Mouse (Mus musculus) intestine, embryonic 14.5 days (tissue): ENCODE results near the gene Jade1. TPM values are rescaled to one million over a fixed set of nuclear protein-coding genes. Genes with fewer than 3 reads are reported as not detected.

Source experiments
- ATAC-seq: fragments of 200-750 bp; cut with Nextera tagmentation; replicated peaks from 2 replicates; pipeline ENCODE4 v1.8.0; 2017; ENCODE audit warnings: low read depth, moderate number of reproducible peaks, moderate TSS enrichment, moderate library complexity; ENCODE audit not compliant: low FRiP score, low TSS enrichment
- DNase-seq: peaks from one replicate; pipeline ENCODE4 v3.0.0-alpha.2; 2018; ENCODE audit warnings: low spot score
- H3K27ac ChIP-seq: fragments of 300-500 bp; sonication (generic); 2 replicates; pipeline ENCODE4 v1.5.1; 2014; ENCODE audit warnings: low read depth, mild to moderate bottlenecking, control low read depth
- H3K27me3 ChIP-seq: fragments of 300-500 bp; sonication (generic); replicated peaks from 2 replicates; pipeline ENCODE4 v1.6.1; 2014; ENCODE audit warnings: low read length, control low read depth; ENCODE audit not compliant: control insufficient read depth, insufficient read depth
- H3K36me3 ChIP-seq: fragments of 300-500 bp; sonication (generic); 2 replicates; pipeline ENCODE4 v1.6.1; 2014; ENCODE audit warnings: low read length, control low read depth; ENCODE audit not compliant: control insufficient read depth, insufficient read depth
- H3K4me1 ChIP-seq: fragments of 300-500 bp; sonication (generic); replicated peaks from 2 replicates; pipeline ENCODE4 v1.6.1; 2014; ENCODE audit warnings: low read length, control low read depth, mixed read lengths; ENCODE audit not compliant: control insufficient read depth, insufficient read depth
- H3K4me2 ChIP-seq: fragments of 300-500 bp; sonication (generic); 2 replicates; pipeline ENCODE4 v1.6.1; 2014; ENCODE audit warnings: low read length
- H3K4me3 ChIP-seq: fragments of 300-500 bp; sonication (generic); 2 replicates; pipeline ENCODE4 v1.5.1; 2014; ENCODE audit warnings: low read depth, low read length, control low read depth, mixed read lengths
- H3K9ac ChIP-seq: fragments of 300-500 bp; sonication (generic); 2 replicates; pipeline ENCODE4 v1.6.1; 2014; ENCODE audit warnings: mild to moderate bottlenecking, low read length
- H3K9me3 ChIP-seq: fragments of 300-500 bp; sonication (generic); 2 replicates; pipeline ENCODE4 v1.6.1; 2016; ENCODE audit warnings: low read length, control low read depth; ENCODE audit not compliant: control insufficient read depth
- WGBS: fragments of 180-500 bp; shearing (Covaris S2); extraction: QIAGEN DNeasy Blood & Tissue Kit; methylation state at CpG from one replicate; pipeline ENCODE4 v1.1.7; 2014; 5-methylcytosine and 5-hydroxymethylcytosine counted together
- polyA plus RNA-seq: library from polyadenylated mRNA; unstranded; fragments of >200 nt; fragmentation: Nextera tagmentation; extraction: Ambion mirVana; gene quantifications from 2 replicates; pipeline ENCODE4 v1.2.1, GENCODE M21; 2014

The Jade1 gene
- polyA plus RNA-seq, 1 experiment from 2014 or later: 21.0 TPM

DNA sequence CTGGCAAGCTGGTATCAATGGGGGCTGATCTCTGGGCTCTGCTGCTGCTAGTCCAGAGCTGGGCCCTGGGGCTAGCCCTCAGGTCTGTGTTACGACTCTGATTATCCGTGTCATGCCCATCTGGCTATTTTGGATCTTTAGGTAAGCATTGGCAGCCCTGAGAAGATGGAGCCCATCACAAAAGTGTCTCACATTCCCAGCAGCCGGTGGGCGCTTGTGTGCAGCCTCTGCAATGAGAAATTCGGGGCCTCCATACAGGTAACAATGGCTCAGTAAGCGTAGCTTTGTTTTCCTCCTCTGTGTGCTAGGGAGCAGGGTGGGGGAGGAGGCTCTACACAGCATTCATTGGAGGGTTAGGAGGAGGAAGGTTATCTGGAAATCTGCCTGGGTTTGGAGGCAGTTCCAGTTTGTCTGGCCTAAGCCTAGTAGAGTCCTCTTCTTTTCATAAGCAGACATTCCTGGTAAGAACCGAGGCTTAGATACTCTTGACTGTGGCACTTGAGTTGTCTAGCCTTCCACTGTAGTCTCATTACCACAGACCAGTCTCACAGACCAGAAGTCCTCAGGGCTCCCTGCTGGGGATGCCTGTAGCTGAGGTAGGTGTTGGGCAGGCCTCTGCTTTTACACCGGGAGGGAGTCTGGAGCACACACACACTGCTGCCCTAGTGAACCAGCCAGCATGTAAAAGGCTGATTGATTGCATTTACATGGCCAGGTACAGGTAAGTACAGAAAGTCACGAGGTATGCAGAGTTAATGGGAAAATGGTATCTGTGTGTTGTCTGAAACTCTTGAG, 45.9 kb downstream of the Jade1 start:
- Histone ChIP-seq H3K4me3 (no peak overlapping the region), H3K4me1 (no peaks in the 10 kb centered on the region), H3K27me3 (no peaks in the 10 kb centered on the region), H3K36me3 (peaks cover 52% of the 10 kb centered on the region), H3K27ac (no peak overlapping the region), H3K9ac (no peak overlapping the region), H3K9me3 (no peaks in the 10 kb centered on the region), H3K4me2 (no peak overlapping the region)
- WGBS: 89% methylated on average over 9 of the region's 9 CpGs
- ATAC-seq (no peak), DNase-seq (peak; percentile 47)

DNA sequence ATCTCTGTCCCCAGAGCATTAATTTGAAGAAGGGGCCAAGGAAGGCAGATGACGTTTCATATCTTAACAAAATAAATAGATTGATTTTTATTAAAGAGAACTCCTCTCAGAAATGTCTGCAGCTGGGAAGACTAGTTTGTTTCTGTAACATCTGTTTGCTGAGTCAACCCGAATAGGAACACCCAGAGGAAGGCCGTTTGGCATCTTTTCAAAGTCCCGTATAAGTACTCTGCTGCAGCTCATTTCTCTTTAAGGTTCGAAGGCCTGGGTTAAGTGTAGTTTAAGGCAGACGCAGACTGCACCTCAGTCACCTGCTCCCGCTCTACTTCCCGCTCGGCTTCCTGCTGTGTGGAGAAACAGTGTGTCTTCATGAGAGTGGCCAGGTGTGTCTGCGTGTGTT, 47.4 kb downstream of the Jade1 start:
- H3K36me3 ChIP-seq: peaks cover 38% of the 10 kb centered on the region
- H3K4me1 ChIP-seq: no peaks in the 10 kb centered on the region
- DNase-seq (no peak), ATAC-seq (no peak)
- no peak overlapping the region for H3K4me3 ChIP-seq
- H3K9me3 ChIP-seq: no peaks in the 10 kb centered on the region
- no peak overlapping the region for H3K4me2 ChIP-seq
- H3K27me3 ChIP-seq: no peaks in the 10 kb centered on the region
- H3K27ac ChIP-seq: no peak overlapping the region
- 45% methylated on average over 10 of the region's 10 CpGs for WGBS
- H3K9ac ChIP-seq: no peak overlapping the region

DNA sequence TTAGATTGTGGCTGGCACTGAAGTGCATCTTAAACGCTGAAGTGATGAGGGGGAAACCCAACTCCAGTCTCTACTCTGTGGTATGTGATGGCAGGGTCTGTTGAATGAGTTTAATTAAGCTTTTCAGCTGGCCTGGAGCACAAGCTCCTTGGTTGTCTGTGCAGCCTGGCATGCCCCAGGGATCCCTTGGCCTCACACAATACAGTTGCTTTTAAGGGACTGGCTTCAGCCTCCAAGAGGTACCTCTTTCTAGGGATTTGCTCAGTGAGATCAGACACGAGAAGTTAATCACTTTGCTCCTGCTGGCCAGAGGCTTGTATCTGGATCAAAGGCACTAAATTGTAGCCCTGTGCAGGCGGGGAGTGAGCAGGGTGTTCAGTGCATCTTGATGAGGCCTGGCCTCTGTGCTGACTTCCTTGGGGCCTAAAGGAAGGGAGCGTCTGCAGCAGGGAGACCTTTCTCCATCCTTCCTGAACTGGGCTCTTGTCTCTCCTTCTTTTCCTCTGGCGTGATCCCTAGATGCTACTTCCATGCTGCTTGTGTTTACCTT, 48.0 kb downstream of the Jade1 start:
- Histone ChIP-seq H3K36me3 (peaks cover 35% of the 10 kb centered on the region), H3K27ac (no peak overlapping the region), H3K9me3 (no peaks in the 10 kb centered on the region), H3K4me3 (no peak overlapping the region), H3K9ac (no peak overlapping the region), H3K4me1 (no peaks in the 10 kb centered on the region), H3K4me2 (no peak overlapping the region), H3K27me3 (no peaks in the 10 kb centered on the region)
- ATAC-seq (no peak), DNase-seq (no peak)
- WGBS: 50% methylated on average over 5 of the region's 5 CpGs

DNA sequence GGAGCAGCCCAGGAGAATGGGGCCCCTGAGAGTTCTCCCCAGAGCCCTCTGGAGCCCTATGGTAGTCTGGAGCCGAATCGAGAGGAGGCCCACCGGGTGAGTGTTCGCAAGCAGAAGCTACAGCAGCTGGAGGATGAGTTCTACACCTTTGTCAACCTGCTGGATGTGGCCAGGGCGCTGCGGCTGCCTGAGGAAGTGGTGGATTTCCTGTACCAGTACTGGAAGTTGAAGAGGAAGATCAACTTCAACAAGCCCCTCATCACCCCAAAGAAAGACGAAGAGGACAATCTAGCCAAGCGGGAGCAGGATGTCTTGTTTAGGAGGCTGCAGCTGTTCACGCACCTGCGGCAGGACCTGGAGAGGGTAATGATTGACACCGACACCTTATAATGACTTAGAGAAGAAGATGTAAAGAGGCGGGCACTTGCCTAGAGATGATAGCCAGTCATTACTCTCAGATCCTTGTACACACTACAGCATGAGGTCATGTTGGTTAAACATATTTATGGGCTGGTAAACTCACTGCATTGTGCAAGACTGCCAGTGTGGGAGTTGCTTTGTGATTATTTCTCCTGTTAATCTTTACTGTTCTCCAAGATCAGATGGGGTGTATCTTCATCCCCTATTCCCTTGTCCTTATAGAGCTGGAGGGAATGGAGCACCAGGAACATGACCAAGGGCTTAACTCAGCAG, 49.2 kb downstream of the Jade1 start:
- Histone ChIP-seq H3K4me2 (no peak overlapping the region), H3K4me1 (no peaks in the 10 kb centered on the region), H3K9ac (no peak overlapping the region), H3K27me3 (no peaks in the 10 kb centered on the region), H3K4me3 (no peak overlapping the region), H3K27ac (no peak overlapping the region), H3K9me3 (no peaks in the 10 kb centered on the region), H3K36me3 (peaks cover 36% of the 10 kb centered on the region)
- no peak for DNase-seq
- no peak for ATAC-seq
- WGBS: 86% methylated on average over 12 of the region's 12 CpGs

DNA sequence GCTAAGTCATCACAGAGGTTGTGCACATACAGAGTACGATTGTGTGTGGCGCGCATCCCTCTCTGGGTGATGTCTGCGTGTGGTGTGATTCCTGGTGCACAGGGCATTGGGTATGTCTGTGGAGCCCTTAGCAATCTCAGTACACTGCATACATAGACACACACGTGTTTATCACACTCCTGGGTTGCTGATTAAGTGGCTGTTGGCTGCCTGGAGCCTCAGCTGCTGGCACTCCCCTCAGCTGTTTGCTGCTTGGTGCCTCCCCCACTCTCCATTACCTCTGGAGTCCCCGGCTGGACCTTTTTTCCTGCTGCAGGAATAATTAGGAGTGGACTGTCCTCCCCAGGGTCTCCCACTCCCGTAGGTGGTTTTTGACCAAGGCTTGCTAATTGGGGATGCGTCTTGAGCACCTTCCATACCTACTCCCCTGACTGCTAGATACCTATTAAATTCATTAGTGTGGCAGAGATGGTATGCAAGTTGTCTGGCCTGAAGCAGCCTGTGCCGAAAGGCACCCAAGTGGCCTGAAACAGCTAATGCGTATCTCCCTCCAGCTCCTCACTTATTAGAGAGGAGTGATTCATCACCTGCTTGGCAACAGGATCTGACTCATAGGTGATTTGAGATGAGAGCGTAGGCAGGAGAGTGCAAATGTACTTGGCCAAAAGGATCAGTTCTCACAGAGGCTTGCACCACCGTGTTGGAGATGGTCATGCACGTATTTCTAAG, 50.2 kb downstream of the Jade1 start:
- no peak overlapping the region for H3K4me3 ChIP-seq
- H3K27ac ChIP-seq: no peak overlapping the region
- no peaks in the 10 kb centered on the region for H3K9me3 ChIP-seq
- H3K27me3 ChIP-seq: no peaks in the 10 kb centered on the region
- H3K4me2 ChIP-seq: no peak overlapping the region
- no peaks in the 10 kb centered on the region for H3K4me1 ChIP-seq
- no peak for DNase-seq
- ATAC-seq: no peak
- WGBS: 85% methylated on average over 13 of the region's 13 CpGs
- peaks cover 39% of the 10 kb centered on the region for H3K36me3 ChIP-seq
- H3K9ac ChIP-seq: no peak overlapping the region

DNA sequence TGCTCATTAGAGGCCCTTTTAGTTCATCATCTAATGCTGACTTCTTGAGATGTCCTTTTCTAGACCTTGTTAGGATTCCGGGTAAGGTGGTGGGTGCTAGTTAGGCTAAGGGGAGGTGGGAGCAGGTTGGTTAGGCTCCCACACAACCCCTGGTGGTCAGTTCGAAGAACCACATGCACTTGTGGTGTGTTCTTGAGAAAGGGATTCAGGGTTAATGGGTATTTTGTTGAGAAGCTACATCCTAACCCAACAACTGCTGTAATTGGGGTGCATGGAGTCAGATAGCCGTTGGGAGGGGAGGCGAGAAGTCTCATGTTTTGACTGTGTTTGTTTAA, 50.8 kb downstream of the Jade1 start:
- Histone ChIP-seq H3K9me3 (no peaks in the 10 kb centered on the region), H3K9ac (no peak overlapping the region), H3K4me3 (no peak overlapping the region), H3K27ac (no peak overlapping the region), H3K4me1 (no peaks in the 10 kb centered on the region), H3K4me2 (no peak overlapping the region), H3K27me3 (no peaks in the 10 kb centered on the region), H3K36me3 (peaks cover 44% of the 10 kb centered on the region)
- no peak for ATAC-seq
- no peak for DNase-seq
- 87% methylated on average over 4 of the region's 4 CpGs for WGBS

DNA sequence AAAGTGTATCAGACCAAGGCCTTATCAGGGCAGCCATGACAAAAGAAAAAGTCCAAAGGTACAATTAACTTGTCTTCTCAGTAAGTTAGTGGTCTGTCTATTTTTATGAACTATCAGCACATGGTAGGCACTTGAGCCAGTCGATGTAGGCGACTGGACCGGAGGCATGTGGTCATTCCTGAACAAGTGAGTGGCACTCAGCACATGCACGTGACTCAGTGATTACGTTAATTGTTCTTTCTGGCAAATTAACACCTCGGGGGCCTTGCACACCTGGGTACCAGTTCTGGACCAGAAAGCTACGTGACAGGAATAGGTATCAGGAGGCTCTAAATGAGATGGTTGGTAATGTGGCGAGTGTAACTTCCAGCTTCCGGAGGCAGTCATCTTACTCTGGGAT, 51.5 kb downstream of the Jade1 start:
- Histone ChIP-seq H3K9ac (no peak overlapping the region), H3K36me3 (peaks cover 47% of the 10 kb centered on the region), H3K4me1 (no peaks in the 10 kb centered on the region), H3K9me3 (no peaks in the 10 kb centered on the region), H3K4me2 (no peak overlapping the region), H3K27me3 (no peaks in the 10 kb centered on the region), H3K27ac (no peak overlapping the region), H3K4me3 (no peak overlapping the region)
- WGBS: 94% methylated on average over 9 of the region's 9 CpGs
- ATAC-seq: no peak
- DNase-seq: no peak

DNA sequence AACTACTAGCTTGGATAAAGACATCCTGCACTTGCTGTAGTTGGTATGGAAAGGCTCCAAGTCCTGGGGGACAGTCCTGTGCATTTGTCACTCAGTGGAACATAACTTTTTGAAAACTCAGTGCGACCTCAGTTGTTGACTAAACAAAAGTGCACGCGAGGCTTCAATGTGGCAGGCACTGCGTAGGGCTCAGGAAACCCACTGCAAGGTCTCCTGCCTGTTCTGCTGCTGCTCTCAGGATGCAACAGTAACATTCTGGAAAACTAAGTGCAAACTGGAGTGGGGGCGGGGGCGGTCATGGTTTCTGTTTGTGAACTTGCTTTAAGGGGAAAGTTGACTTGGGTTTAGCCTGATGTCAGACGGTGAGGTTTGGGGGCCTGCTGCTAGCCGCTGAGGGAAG, 51.9 kb downstream of the Jade1 start:
- WGBS: 90% methylated on average over 8 of the region's 8 CpGs
- no peak overlapping the region for H3K9ac ChIP-seq
- H3K9me3 ChIP-seq: no peaks in the 10 kb centered on the region
- ATAC-seq (no peak), DNase-seq (no peak)
- H3K27ac ChIP-seq: no peak overlapping the region
- H3K4me2 ChIP-seq: no peak overlapping the region
- no peaks in the 10 kb centered on the region for H3K27me3 ChIP-seq
- no peaks in the 10 kb centered on the region for H3K4me1 ChIP-seq
- H3K36me3 ChIP-seq: peaks cover 51% of the 10 kb centered on the region
- H3K4me3 ChIP-seq: no peak overlapping the region
